Mouse (Mus musculus) MEL (cell line): ENCODE measurements around the gene Atp8a2. TPM values are rescaled to one million over a fixed set of nuclear protein-coding genes. Genes with fewer than 3 reads are reported as not detected.

Source experiments
- DNase-seq: peaks from one replicate; pipeline ENCODE4 v3.0.0; 2011; ENCODE audit warnings: low read depth, low spot score
- H3K27ac ChIP-seq: 2 replicates; pipeline ENCODE4 v1.5.1; 2012; ENCODE audit warnings: low read depth, mild to moderate bottlenecking, control low read depth, low read length, moderate library complexity; ENCODE audit not compliant: control insufficient read depth
- H3K27me3 ChIP-seq, 2 experiments: fragments of 150-350 bp in 1 of 2; sonication (generic) in 1 of 2; 2 replicates each; pipeline ENCODE4 v1.6.1; 2012; ENCODE audit warnings: low read length in 2 of 2, mild to moderate bottlenecking in 2 of 2, improper control_type of control experiment in 1 of 2, moderate library complexity in 1 of 2; ENCODE audit not compliant: insufficient read depth in 2 of 2, control insufficient read depth in 1 of 2
- H3K36me3 ChIP-seq, 2 experiments: 2 replicates each; pipeline ENCODE4 v1.6.1; 2012 to 2014; ENCODE audit warnings: low read length in 2 of 2, improper control_type of control experiment in 1 of 2, inconsistent platforms in 1 of 2, mild to moderate bottlenecking in 1 of 2; ENCODE audit not compliant: insufficient read depth in 2 of 2, control insufficient read depth in 1 of 2
- H3K4me1 ChIP-seq, 2 experiments: fragments of 150-350 bp in 1 of 2; sonication (generic) in 1 of 2; 2 replicates each; pipeline ENCODE4 v1.6.1; 2012; ENCODE audit warnings: low read length in 2 of 2, improper control_type of control experiment in 1 of 2, mild to moderate bottlenecking in 1 of 2; ENCODE audit not compliant: insufficient read depth in 2 of 2, control insufficient read depth in 1 of 2
- H3K4me3 ChIP-seq, 2 experiments: fragments of 150-350 bp in 1 of 2; sonication (generic) in 1 of 2; 2 replicates each; pipeline ENCODE4 v1.5.1; 2012; ENCODE audit warnings: low read depth in 2 of 2, low read length in 2 of 2, mild to moderate bottlenecking in 2 of 2, moderate library complexity in 2 of 2, control low read depth in 1 of 2, improper control_type of control experiment in 1 of 2; ENCODE audit not compliant: control insufficient read depth in 1 of 2, insufficient read depth in 1 of 2
- H3K79me2 ChIP-seq: 2 replicates; pipeline ENCODE4 v1.6.1; 2012; ENCODE audit warnings: mild to moderate bottlenecking, low read length, moderate library complexity; ENCODE audit not compliant: control insufficient read depth, poor library complexity, insufficient read depth
- H3K9ac ChIP-seq: 2 replicates; pipeline ENCODE4 v1.6.1; 2012; ENCODE audit warnings: low read depth, mild to moderate bottlenecking, control low read depth, low read length, moderate library complexity; ENCODE audit not compliant: control insufficient read depth, poor library complexity, severe bottlenecking
- H3K9me3 ChIP-seq: fragments of 150-350 bp; sonication (generic); replicated peaks from 2 replicates; pipeline ENCODE4 v1.6.1; 2012; ENCODE audit warnings: mild to moderate bottlenecking, low read length, improper control_type of control experiment, moderate library complexity; ENCODE audit not compliant: insufficient read depth
- CHD1 ChIP-seq: IDR thresholded peaks from 2 replicates; pipeline ENCODE4 v1.6.1; 2012; ENCODE audit warnings: low read depth, mild to moderate bottlenecking, inconsistent platforms, low read length, improper control_type of control experiment
- CTCF ChIP-seq, 3 experiments: IDR thresholded peaks in 2 of 3; conservative IDR thresholded peaks in 1 of 3; 2 replicates each; pipeline ENCODE4 v1.5.1; 2011 to 2012; ENCODE audit warnings: low read length in 3 of 3, low read depth in 2 of 3, mild to moderate bottlenecking in 2 of 3, improper control_type of control experiment in 1 of 3, inconsistent platforms in 1 of 3, mixed read lengths in 1 of 3, moderate library complexity in 1 of 3; ENCODE audit not compliant: control insufficient read depth in 1 of 3, insufficient read depth in 1 of 3, poor library complexity in 1 of 3, severe bottlenecking in 1 of 3
- E2F4 ChIP-seq: IDR thresholded peaks from 2 replicates; pipeline ENCODE4 v1.6.1; 2011; ENCODE audit warnings: low read depth, low read length, improper control_type of control experiment, borderline replicate concordance
- ELF1 ChIP-seq: IDR thresholded peaks from 2 replicates; pipeline ENCODE4 v1.6.1; 2014; ENCODE audit warnings: low read depth, mild to moderate bottlenecking, inconsistent platforms, low read length, improper control_type of control experiment, moderate library complexity
- ETS1 ChIP-seq: IDR thresholded peaks from 2 replicates; pipeline ENCODE4 v1.6.1; 2012; ENCODE audit warnings: low read depth, mild to moderate bottlenecking, inconsistent platforms, low read length, improper control_type of control experiment, moderate library complexity
- GABPA ChIP-seq: IDR thresholded peaks from 2 replicates; pipeline ENCODE4 v1.6.1; 2012; ENCODE audit warnings: low read depth, mild to moderate bottlenecking, inconsistent platforms, low read length, improper control_type of control experiment, moderate library complexity
- GATA1 ChIP-seq: IDR thresholded peaks from 2 replicates; pipeline ENCODE4 v1.6.1; 2011; ENCODE audit warnings: low read depth, low read length, improper control_type of control experiment
- HCFC1 ChIP-seq: IDR thresholded peaks from 2 replicates; pipeline ENCODE4 v1.6.1; 2012; ENCODE audit warnings: low read depth, mild to moderate bottlenecking, inconsistent platforms, low read length, improper control_type of control experiment, moderate library complexity
- JUND ChIP-seq: IDR thresholded peaks from 2 replicates; pipeline ENCODE4 v1.6.1; 2011; ENCODE audit warnings: low read depth, mild to moderate bottlenecking, improper control_type of control experiment, low read length
- KAT2A ChIP-seq: conservative IDR thresholded peaks from 2 replicates; pipeline ENCODE4 v1.6.1; 2012; ENCODE audit warnings: low read depth, low read length, improper control_type of control experiment, inconsistent platforms
- MAX ChIP-seq: IDR thresholded peaks from 2 replicates; pipeline ENCODE4 v1.6.1; 2011; ENCODE audit warnings: low read length, improper control_type of control experiment
- MXI1 ChIP-seq: IDR thresholded peaks from 2 replicates; pipeline ENCODE4 v1.6.1; 2011; ENCODE audit warnings: mild to moderate bottlenecking, low read depth, low read length, improper control_type of control experiment
- MYB ChIP-seq: IDR thresholded peaks from 2 replicates; pipeline ENCODE4 v1.6.1; 2011; ENCODE audit warnings: mild to moderate bottlenecking, low read depth, low read length, improper control_type of control experiment
- MYC ChIP-seq: IDR thresholded peaks from 2 replicates; pipeline ENCODE4 v1.6.1; 2011; ENCODE audit warnings: low read depth, mild to moderate bottlenecking, low read length, improper control_type of control experiment, moderate library complexity
- NRF1 ChIP-seq: IDR thresholded peaks from 2 replicates; pipeline ENCODE4 v1.6.1; 2014; ENCODE audit warnings: low read depth, mild to moderate bottlenecking, inconsistent platforms, low read length, improper control_type of control experiment, moderate library complexity; ENCODE audit not compliant: poor library complexity, insufficient read depth, severe bottlenecking
- POLR2A ChIP-seq, 2 experiments: IDR thresholded peaks; 2 replicates each; pipeline ENCODE4 v1.6.1; 2011 to 2012; ENCODE audit warnings: low read length in 2 of 2, mild to moderate bottlenecking in 2 of 2, control low read depth in 1 of 2, improper control_type of control experiment in 1 of 2, low read depth in 1 of 2, moderate library complexity in 1 of 2; ENCODE audit not compliant: control insufficient read depth in 1 of 2, insufficient read depth in 1 of 2, poor library complexity in 1 of 2
- POLR2AphosphoS2 ChIP-seq: IDR thresholded peaks from 2 replicates; pipeline ENCODE4 v1.6.1; 2011; ENCODE audit warnings: low read length, improper control_type of control experiment
- POLR2AphosphoS5 ChIP-seq: IDR thresholded peaks from 2 replicates; pipeline ENCODE4 v1.6.1; 2012; ENCODE audit warnings: low read depth, borderline replicate concordance, mild to moderate bottlenecking, inconsistent platforms, low read length, moderate library complexity, mixed read lengths
- RAD21 ChIP-seq: IDR thresholded peaks from 2 replicates; pipeline ENCODE4 v1.6.1; 2011; ENCODE audit warnings: mild to moderate bottlenecking, low read depth, low read length, improper control_type of control experiment
- RCOR1 ChIP-seq: IDR thresholded peaks from 2 replicates; pipeline ENCODE4 v1.6.1; 2012; ENCODE audit warnings: low read depth, mild to moderate bottlenecking, inconsistent platforms, low read length, improper control_type of control experiment
- TAL1 ChIP-seq: IDR thresholded peaks from 2 replicates; pipeline ENCODE4 v1.6.1; 2012; ENCODE audit warnings: mild to moderate bottlenecking, inconsistent platforms, low read length, moderate library complexity, mixed read lengths
- TBP ChIP-seq: IDR thresholded peaks from 2 replicates; pipeline ENCODE4 v1.8.0; 2011; ENCODE audit warnings: low read depth, low read length, improper control_type of control experiment
- TCF12 ChIP-seq: IDR thresholded peaks from 2 replicates; pipeline ENCODE4 v1.6.1; 2014; ENCODE audit warnings: low read depth, mild to moderate bottlenecking, inconsistent platforms, low read length, improper control_type of control experiment, moderate library complexity
- UBTF ChIP-seq: IDR thresholded peaks from 2 replicates; pipeline ENCODE4 v1.6.1; 2012; ENCODE audit warnings: low read depth, mild to moderate bottlenecking, inconsistent platforms, low read length, improper control_type of control experiment, moderate library complexity, borderline replicate concordance; ENCODE audit not compliant: insufficient read depth
- USF1 ChIP-seq: IDR thresholded peaks from 2 replicates; pipeline ENCODE4 v1.6.1; 2014; ENCODE audit warnings: low read depth, mild to moderate bottlenecking, inconsistent platforms, low read length, improper control_type of control experiment, moderate library complexity
- USF2 ChIP-seq, 2 experiments: IDR thresholded peaks; 2 replicates each; pipeline ENCODE4 v1.6.1; 2011 to 2012; ENCODE audit warnings: improper control_type of control experiment in 2 of 2, low read length in 2 of 2, borderline replicate concordance in 1 of 2, inconsistent platforms in 1 of 2, low read depth in 1 of 2, mild to moderate bottlenecking in 1 of 2; ENCODE audit not compliant: insufficient read depth in 1 of 2
- ZC3H11A ChIP-seq: IDR thresholded peaks from 2 replicates; pipeline ENCODE4 v1.6.1; 2012; ENCODE audit warnings: low read depth, mild to moderate bottlenecking, inconsistent platforms, low read length, improper control_type of control experiment
- ZKSCAN1 ChIP-seq: IDR thresholded peaks from 2 replicates; pipeline ENCODE4 v1.6.1; 2012; ENCODE audit warnings: low read depth, mild to moderate bottlenecking, inconsistent platforms, low read length, improper control_type of control experiment, moderate library complexity
- ZMIZ1 ChIP-seq: IDR thresholded peaks from 2 replicates; pipeline ENCODE4 v1.6.1; 2012; ENCODE audit warnings: low read depth, mild to moderate bottlenecking, inconsistent platforms, low read length, improper control_type of control experiment, moderate library complexity
- polyA plus RNA-seq, 2 experiments: library from polyadenylated mRNA; stranded (reverse) in 1 of 2; unstranded in 1 of 2; fragments of >175 nt in 1 of 2; fragments of >200 nt in 1 of 2; gene quantifications; 2 replicates each; pipeline versions ENCODE4 v1.2.1 to v1.2.4; 2012; ENCODE audit warnings: low replicate concordance in 2 of 2, low read depth in 1 of 2; ENCODE audit not compliant: insufficient read length in 2 of 2, insufficient read depth in 1 of 2, missing spikeins in 1 of 2
- total RNA-seq: library from RNA; depleted of rRNA; stranded (reverse); fragments of 300-350 nt; gene quantifications from 2 replicates; pipeline ENCODE4 v1.2.3, GENCODE M21; 2012

The Atp8a2 gene
- total and polyA plus RNA-seq, 3 experiments: 0.29 to 0.39 TPM; not detected in 1

DNA sequence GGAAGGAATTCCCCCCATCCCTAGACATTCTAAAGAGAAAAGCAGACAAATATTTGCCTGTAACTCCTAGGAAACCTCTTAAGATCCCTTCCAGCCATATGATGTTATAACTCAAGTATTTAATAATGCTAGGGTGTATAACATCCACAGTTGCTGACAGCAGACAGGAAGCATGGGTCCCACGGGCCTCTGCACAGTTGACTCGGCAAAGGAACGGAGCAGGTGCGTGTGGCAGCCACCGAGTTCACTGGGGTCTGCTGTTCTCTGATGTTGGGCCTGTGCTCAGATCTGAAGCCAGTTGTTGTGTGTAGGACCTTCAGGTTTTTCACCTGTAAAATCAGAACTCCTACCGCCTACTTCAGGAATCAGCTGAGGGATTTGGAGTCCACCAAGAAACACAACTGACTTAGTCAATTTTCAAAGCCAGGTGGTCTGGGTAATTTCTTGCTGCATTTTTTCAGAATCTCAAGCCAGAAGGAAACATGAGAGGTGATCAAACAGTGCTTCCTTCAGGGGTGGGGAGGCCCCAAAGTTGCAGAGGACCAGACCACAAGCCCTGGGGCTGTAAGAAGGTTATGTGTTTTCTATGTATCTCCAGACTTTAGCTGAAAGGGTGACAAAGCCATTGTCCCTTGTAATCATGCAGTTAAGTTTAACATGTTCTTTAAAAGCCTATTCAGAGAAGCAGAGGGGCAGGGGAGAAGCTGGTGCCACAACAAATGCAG is 338.3 kb downstream of the Atp8a2 start:
- TF ChIP-seq E2F4 (no peak), GATA1 (no peak), UBTF (no peak), ZKSCAN1 (no peak), USF2 (IDR thresholded peaks at IDR 0.05; ENCODE audit: borderline replicate concordance in 1 of 2, insufficient read depth in 1 of 2, low read depth in 1 of 2, low read length in 2 of 2) (no peak), TCF12 (no peak), CTCF (IDR thresholded peaks at IDR 0.05 in 2 of 3, conservative IDR thresholded peaks at IDR 0.05 in 1 of 3; ENCODE audit: control insufficient read depth in 1 of 3, insufficient read depth in 1 of 3, low read depth in 2 of 3, low read length in 3 of 3, poor library complexity in 1 of 3, severe bottlenecking in 1 of 3) (no peak), NRF1 (no peak), RCOR1 (no peak), USF1 (no peak), POLR2A (IDR thresholded peaks at IDR 0.05; ENCODE audit: control insufficient read depth in 1 of 2, insufficient read depth in 1 of 2, low read depth in 1 of 2, low read length in 2 of 2, poor library complexity in 1 of 2) (no peak), ZC3H11A (no peak), ZMIZ1 (no peak), MXI1 (no peak), CHD1 (no peak), TBP (no peak)
- no peak overlapping the region for H3K9ac ChIP-seq
- H3K4me1 ChIP-seq: no peaks in the 10 kb centered on the region
- no peaks in the 10 kb centered on the region for H3K36me3 ChIP-seq
- H3K79me2 ChIP-seq: no peaks in the 10 kb centered on the region
- H3K27ac ChIP-seq: no peak overlapping the region
- no peak overlapping the region for H3K4me3 ChIP-seq
- H3K27me3 ChIP-seq: no peaks in the 10 kb centered on the region
- DNase-seq: no peak
- H3K9me3 ChIP-seq: no peaks in the 10 kb centered on the region

DNA sequence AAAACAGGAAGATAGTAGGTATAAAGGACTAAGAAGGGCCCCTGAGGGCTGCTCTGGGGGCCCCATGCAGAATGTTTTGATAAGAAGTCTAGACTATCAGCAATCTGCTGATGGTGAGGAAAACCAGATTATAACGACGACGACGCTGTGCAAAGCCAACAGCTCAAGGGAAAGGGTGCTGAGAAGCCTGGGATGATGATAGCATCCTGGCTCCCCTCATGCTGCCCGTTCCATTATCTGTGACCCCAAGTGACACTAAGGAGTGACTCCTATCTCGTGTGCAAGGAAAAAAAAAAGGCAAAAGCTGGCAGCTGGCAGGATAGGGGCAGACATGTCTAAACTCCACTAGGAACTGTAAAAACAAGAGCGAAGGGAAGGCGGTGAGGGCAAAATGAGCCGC is 343.8 kb downstream of the Atp8a2 start:
- Histone ChIP-seq H3K9me3 (no peaks in the 10 kb centered on the region), H3K27me3 (no peaks in the 10 kb centered on the region), H3K27ac (no peak overlapping the region), H3K36me3 (no peaks in the 10 kb centered on the region), H3K4me1 (no peaks in the 10 kb centered on the region), H3K9ac (no peak overlapping the region), H3K4me3 (no peak overlapping the region), H3K79me2 (no peaks in the 10 kb centered on the region)
- DNase-seq: no peak
- TF ChIP-seq JUND: no peak
- no peak for TF ChIP-seq USF2 (IDR thresholded peaks at IDR 0.05; ENCODE audit: borderline replicate concordance in 1 of 2, insufficient read depth in 1 of 2, low read depth in 1 of 2, low read length in 2 of 2)
- no peak for TF ChIP-seq RCOR1
- no peak for TF ChIP-seq MYC
- TF ChIP-seq MAX: no peak
- no peak for TF ChIP-seq RAD21
- no peak for TF ChIP-seq ELF1
- TF ChIP-seq KAT2A: no peak
- no peak for TF ChIP-seq TAL1
- no peak for TF ChIP-seq GABPA
- TF ChIP-seq HCFC1: no peak
- no peak for TF ChIP-seq TBP
- TF ChIP-seq POLR2AphosphoS5: no peak
- TF ChIP-seq E2F4: no peak
- TF ChIP-seq ETS1: no peak
- no peak for TF ChIP-seq MYB
- no peak for TF ChIP-seq POLR2AphosphoS2
